Mouse (Mus musculus) embryonic facial prominence, embryonic 13.5 days (tissue): ENCODE data around the gene G2e3. TPM values are rescaled to one million over a fixed set of nuclear protein-coding genes. Genes with fewer than 3 reads are reported as not detected.

ENCODE experiments used
- ATAC-seq: fragments of 200-750 bp; cut with Nextera tagmentation; 2 replicates; pipeline ENCODE4 v1.8.0; 2017; ENCODE audit warnings: low read depth; ENCODE audit not compliant: insufficient number of reproducible peaks, insufficient read depth, low FRiP score, low TSS enrichment
- H3K27ac ChIP-seq: fragments of 300-500 bp; sonication (generic); 2 replicates; pipeline ENCODE4 v1.5.1; 2015; ENCODE audit warnings: moderate library complexity, mild to moderate bottlenecking, inconsistent platforms
- H3K27me3 ChIP-seq: fragments of 300-500 bp; sonication (generic); 2 replicates; pipeline ENCODE4 v1.6.1; 2015; ENCODE audit warnings: mild to moderate bottlenecking, inconsistent platforms
- H3K36me3 ChIP-seq: fragments of 300-500 bp; sonication (generic); 2 replicates; pipeline ENCODE4 v1.6.1; 2015; ENCODE audit warnings: mild to moderate bottlenecking, inconsistent platforms
- H3K4me1 ChIP-seq: fragments of 300-500 bp; sonication (generic); 2 replicates; pipeline ENCODE4 v1.6.1; 2015; ENCODE audit warnings: inconsistent platforms
- H3K4me2 ChIP-seq: fragments of 300-500 bp; sonication (generic); 2 replicates; pipeline ENCODE4 v1.6.1; 2015; ENCODE audit warnings: moderate library complexity, mild to moderate bottlenecking, inconsistent platforms
- H3K4me3 ChIP-seq: fragments of 300-500 bp; sonication (generic); 2 replicates; pipeline ENCODE4 v1.5.1; 2015; ENCODE audit warnings: mild to moderate bottlenecking, inconsistent platforms
- H3K9ac ChIP-seq: fragments of 300-500 bp; sonication (generic); 2 replicates; pipeline ENCODE4 v1.6.1; 2015; ENCODE audit warnings: mild to moderate bottlenecking, inconsistent platforms
- H3K9me3 ChIP-seq: fragments of 300-500 bp; sonication (generic); 2 replicates; pipeline ENCODE4 v1.6.1; 2016; ENCODE audit warnings: inconsistent platforms
- WGBS: fragments of 180-500 bp; shearing (Covaris S2); methylation state at CpG from one replicate; pipeline ENCODE4 v1.1.7; 2015; ENCODE audit warnings: mixed read lengths; 5-methylcytosine and 5-hydroxymethylcytosine counted together
- polyA plus RNA-seq: library from polyadenylated mRNA; unstranded; fragments of >200 nt; fragmentation: Nextera tagmentation; extraction: Ambion mirVana; gene quantifications from 2 replicates; pipeline ENCODE4 v1.2.1, GENCODE M21; 2015

G2e3 gene
- 35.7 and 36.5 TPM in 2 replicates for polyA plus RNA-seq

GRCm38 (mm10) chr12:51347988-51348697 lies at the start of gene G2e3:
TSS of gene G2e3 (plus strand) at chr12:51348061.
- H3K36me3 ChIP-seq = peaks cover 13% of the 10 kb centered on the region
- H3K4me1 ChIP-seq = peaks cover 7% of the 10 kb centered on the region
- WGBS = under 1% methylated on average over 70 of the region's 70 CpGs
- no peaks in the 10 kb centered on the region for H3K9me3 ChIP-seq
- peak within 1 kb of the TSS; percentile 86 for H3K4me3 ChIP-seq
- H3K9ac ChIP-seq = peak within 1 kb of the TSS; percentile 93
- H3K27ac ChIP-seq = peak within 1 kb of the TSS; percentile 92
- H3K4me2 ChIP-seq = peak within 1 kb of the TSS; percentile 63
- peak; percentile 95 for ATAC-seq
- H3K27me3 ChIP-seq = no peaks in the 10 kb centered on the region

DNA sequence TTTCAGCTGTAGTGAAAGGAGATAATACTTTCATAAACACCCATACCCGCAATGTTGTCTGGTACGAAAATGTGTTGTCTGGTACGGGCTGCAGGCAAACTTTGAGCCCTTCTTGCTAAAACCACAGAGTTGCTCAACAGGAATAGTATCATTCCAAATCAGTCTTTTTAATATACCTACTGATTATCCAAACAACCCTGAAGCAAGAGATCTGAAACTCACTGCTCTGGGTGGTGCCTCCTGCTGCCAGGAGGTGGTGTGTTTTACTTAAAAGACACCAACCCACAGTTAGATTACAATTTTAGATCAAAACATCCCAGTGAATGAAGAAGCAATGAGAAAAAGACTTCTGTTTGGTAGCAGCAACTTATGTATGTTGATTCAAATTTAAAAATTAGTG lies 24.3 kb upstream of the G2e3 start:
- WGBS = 70% methylated on average over 3 of the region's 3 CpGs
- Histone ChIP-seq H3K9ac (no peak overlapping the region), H3K9me3 (no peaks in the 10 kb centered on the region), H3K27me3 (no peaks in the 10 kb centered on the region), H3K4me3 (no peak overlapping the region), H3K4me2 (no peak overlapping the region), H3K36me3 (no peaks in the 10 kb centered on the region), H3K27ac (no peak overlapping the region), H3K4me1 (no peaks in the 10 kb centered on the region)
- no peak for ATAC-seq

- no peak for ATAC-seq
- H3K9ac ChIP-seq = no peak overlapping the region
- H3K36me3 ChIP-seq = no peaks in the 10 kb centered on the region
- no peaks in the 10 kb centered on the region for H3K9me3 ChIP-seq
- no peak overlapping the region for H3K27ac ChIP-seq
- H3K4me3 ChIP-seq = no peak overlapping the region
- H3K27me3 ChIP-seq = no peaks in the 10 kb centered on the region
- no peak overlapping the region for H3K4me2 ChIP-seq
- WGBS = 80% methylated on average over 3 of the region's 3 CpGs
- no peaks in the 10 kb centered on the region for H3K4me1 ChIP-seq
Measured at GRCm38 (mm10) chr12:51326819-51327218, 21.0 kb upstream of the G2e3 start.

DNA sequence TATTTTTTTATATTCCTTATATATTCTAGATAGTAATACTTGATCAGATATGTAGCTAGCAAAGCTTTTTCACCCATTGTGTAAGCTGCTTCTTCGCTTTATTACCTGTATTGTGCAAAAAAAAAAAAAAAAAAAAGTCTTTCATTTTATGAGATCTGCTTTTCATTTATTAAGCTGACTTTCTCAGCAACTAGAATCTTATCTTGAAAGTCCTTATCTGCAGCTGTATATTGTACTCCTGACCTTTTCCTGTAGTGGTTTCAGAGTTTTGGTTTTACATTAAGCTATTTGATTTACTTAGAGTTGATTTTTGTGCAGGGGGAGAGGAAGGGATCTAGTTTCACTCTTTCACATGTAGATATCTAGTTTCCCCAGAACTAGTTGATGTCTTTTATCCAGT lies 10.8 kb upstream of the G2e3 start:
- Histone ChIP-seq H3K27me3 (no peaks in the 10 kb centered on the region), H3K4me2 (no peak overlapping the region), H3K9ac (no peak overlapping the region), H3K4me3 (no peak overlapping the region), H3K4me1 (no peaks in the 10 kb centered on the region), H3K27ac (no peak overlapping the region), H3K36me3 (no peaks in the 10 kb centered on the region), H3K9me3 (no peaks in the 10 kb centered on the region)
- 84% methylated on average over 1 of the region's 1 CpGs for WGBS
- no peak for ATAC-seq

- no peak overlapping the region for H3K9ac ChIP-seq
- no peak overlapping the region for H3K4me3 ChIP-seq
- no peaks in the 10 kb centered on the region for H3K36me3 ChIP-seq
- H3K4me2 ChIP-seq = no peak overlapping the region
- no peak overlapping the region for H3K27ac ChIP-seq
- H3K4me1 ChIP-seq = peaks cover 7% of the 10 kb centered on the region
- H3K9me3 ChIP-seq = no peaks in the 10 kb centered on the region
- WGBS = 33% methylated on average over 4 of the region's 4 CpGs
- no peak for ATAC-seq
- no peaks in the 10 kb centered on the region for H3K27me3 ChIP-seq
Measured at GRCm38 (mm10) chr12:51346121-51346520, 1.7 kb upstream of the G2e3 start.

DNA sequence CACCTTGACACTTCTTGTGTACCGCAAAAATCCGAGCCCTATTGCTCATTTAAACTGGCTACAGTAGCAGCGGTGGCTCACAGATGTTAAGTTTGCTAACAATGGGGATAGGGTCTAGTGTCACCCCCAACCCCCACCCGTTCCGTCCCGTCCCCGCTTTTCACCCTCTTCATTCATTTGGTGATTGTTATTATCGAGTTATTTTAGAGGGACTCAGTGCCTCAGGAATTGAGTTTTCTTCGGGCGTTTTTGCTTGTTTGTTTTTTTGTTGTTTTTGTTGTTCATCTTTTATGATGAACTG lies 787 bp downstream of the G2e3 start:
- Histone ChIP-seq H3K27ac (peak overlapping the region; percentile 92), H3K4me1 (peaks cover 7% of the 10 kb centered on the region), H3K4me2 (peak overlapping the region; percentile 63), H3K9me3 (no peaks in the 10 kb centered on the region), H3K4me3 (peak overlapping the region; percentile 86), H3K36me3 (peaks cover 18% of the 10 kb centered on the region), H3K9ac (peak overlapping the region; percentile 93), H3K27me3 (no peaks in the 10 kb centered on the region)
- 0 out of 2 replicates have a peak, but pooled peaks have one; percentile 33 for ATAC-seq
- WGBS = 1% methylated on average over 10 of the region's 10 CpGs

DNA sequence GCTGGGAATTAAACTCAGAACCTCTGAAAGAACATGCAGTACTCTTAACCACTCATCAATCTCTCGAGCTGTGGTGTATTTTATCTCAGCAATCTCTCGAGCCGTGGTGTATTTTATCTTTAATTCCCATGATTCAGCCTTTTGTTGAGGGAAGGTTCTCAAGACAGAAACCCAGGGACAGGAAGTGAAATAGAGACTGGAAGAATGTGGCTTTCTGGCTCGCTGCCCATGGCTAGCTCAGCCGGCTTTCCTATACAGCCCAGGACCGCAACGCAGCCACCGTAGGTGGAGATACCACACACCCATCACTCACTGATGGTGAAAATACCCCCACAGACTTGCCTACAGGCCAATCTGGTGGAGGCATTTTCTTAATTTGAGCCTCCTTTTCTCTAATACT lies 7.4 kb downstream of the G2e3 start:
- peaks cover 7% of the 10 kb centered on the region for H3K4me1 ChIP-seq
- H3K27me3 ChIP-seq = no peaks in the 10 kb centered on the region
- 82% methylated on average over 8 of the region's 8 CpGs for WGBS
- H3K9me3 ChIP-seq = no peaks in the 10 kb centered on the region
- no peak overlapping the region for H3K9ac ChIP-seq
- no peak overlapping the region for H3K4me2 ChIP-seq
- H3K36me3 ChIP-seq = peaks cover 66% of the 10 kb centered on the region
- H3K27ac ChIP-seq = no peak overlapping the region
- ATAC-seq = no peak
- no peak overlapping the region for H3K4me3 ChIP-seq

- Histone ChIP-seq H3K9ac (no peak overlapping the region), H3K36me3 (peaks cover 69% of the 10 kb centered on the region), H3K4me1 (no peaks in the 10 kb centered on the region), H3K4me3 (no peak overlapping the region), H3K27ac (no peak overlapping the region), H3K4me2 (no peak overlapping the region), H3K27me3 (no peaks in the 10 kb centered on the region), H3K9me3 (no peaks in the 10 kb centered on the region)
- no peak for ATAC-seq
Measured at GRCm38 (mm10) chr12:51361294-51361693, 13.4 kb downstream of the G2e3 start.

GRCm38 (mm10) chr12:51362898-51363297 lies 15.0 kb downstream of the G2e3 start:
- Histone ChIP-seq H3K9ac (no peak overlapping the region), H3K27me3 (no peaks in the 10 kb centered on the region), H3K27ac (no peak overlapping the region), H3K4me3 (no peak overlapping the region), H3K9me3 (no peaks in the 10 kb centered on the region), H3K36me3 (peaks cover 70% of the 10 kb centered on the region), H3K4me2 (no peak overlapping the region), H3K4me1 (no peaks in the 10 kb centered on the region)
- no peak for ATAC-seq
- 94% methylated on average over 1 of the region's 1 CpGs for WGBS

DNA sequence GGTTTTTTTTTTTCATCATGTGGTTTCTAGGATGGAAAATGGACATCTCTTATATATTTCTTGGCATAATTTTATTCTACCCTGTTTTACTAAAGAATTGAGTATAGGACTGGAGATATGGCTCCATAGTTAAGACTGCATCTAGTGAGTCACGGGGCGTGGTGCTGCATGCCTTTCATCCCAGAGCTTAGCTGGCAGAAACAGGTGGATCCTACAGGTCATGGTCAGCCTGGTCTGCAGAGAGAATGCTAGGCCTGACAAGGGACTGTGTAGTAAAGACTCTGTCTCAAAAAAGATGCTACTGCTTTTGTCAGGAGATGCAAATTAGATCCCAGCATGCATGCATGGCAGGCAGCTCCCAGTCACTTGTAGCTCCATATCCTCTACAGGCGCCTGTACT lies 20.6 kb downstream of the G2e3 start:
- H3K27me3 ChIP-seq = no peaks in the 10 kb centered on the region
- no peak overlapping the region for H3K4me3 ChIP-seq
- H3K9me3 ChIP-seq = no peaks in the 10 kb centered on the region
- H3K9ac ChIP-seq = no peak overlapping the region
- 96% methylated on average over 3 of the region's 3 CpGs for WGBS
- H3K4me1 ChIP-seq = no peaks in the 10 kb centered on the region
- no peak for ATAC-seq
- H3K27ac ChIP-seq = no peak overlapping the region
- H3K4me2 ChIP-seq = no peak overlapping the region
- peaks cover 61% of the 10 kb centered on the region for H3K36me3 ChIP-seq

DNA sequence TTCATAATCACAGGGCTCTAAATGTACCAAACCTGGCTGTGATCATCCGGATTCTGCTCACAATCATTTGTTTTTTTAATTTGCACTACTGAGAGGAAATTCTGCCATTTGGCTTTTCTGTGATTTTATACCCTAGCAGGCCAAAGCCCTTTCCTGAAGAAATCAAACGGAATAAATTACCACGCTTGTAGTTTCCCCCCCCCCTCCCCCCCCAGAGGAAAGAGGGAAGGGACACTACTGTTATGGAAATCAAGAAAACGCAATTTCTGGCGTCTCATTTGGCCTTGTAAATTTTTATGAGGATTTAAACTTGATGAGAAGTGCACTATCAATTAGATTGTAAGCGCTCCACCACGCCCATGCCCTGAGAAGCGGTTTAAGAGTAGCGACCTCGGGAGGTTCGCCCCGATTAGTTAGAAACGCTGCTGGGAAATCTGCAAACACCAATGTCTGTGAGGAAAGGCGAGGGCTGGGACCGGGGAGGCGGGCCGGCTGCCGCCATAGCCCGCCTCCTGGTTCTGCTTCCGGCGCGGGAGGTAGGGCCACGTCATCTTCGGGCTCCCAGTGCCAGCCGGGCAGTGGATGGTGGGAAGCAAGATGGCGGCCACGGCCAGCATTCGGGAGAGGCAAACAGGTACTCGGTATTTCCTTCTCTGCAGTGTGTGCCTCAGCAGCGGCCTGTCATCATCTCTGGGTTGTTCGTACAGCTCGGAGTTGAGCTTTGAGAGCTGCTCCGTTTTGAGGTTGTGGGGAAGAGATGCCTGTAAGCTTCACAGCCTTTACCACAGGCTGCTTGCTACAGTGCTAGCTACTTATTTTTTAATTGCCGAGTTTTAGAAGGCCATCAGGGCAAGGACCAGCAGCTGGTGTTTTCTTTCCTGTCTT lies 29.4 kb downstream of the G2e3 start, which contains the start of gene Scfd1:
Scfd1 (plus strand) TSS at position 508 of the 885 bp plus-strand sequence.
- WGBS = under 1% methylated on average over 34 of the region's 34 CpGs
- peaks cover 26% of the 10 kb centered on the region for H3K36me3 ChIP-seq
- peak within 1 kb of the TSS; percentile 61 for H3K4me2 ChIP-seq
- no peaks in the 10 kb centered on the region for H3K4me1 ChIP-seq
- H3K9ac ChIP-seq = peak within 1 kb of the TSS; percentile 87
- ATAC-seq = peak; percentile 99
- no peaks in the 10 kb centered on the region for H3K9me3 ChIP-seq
- no peaks in the 10 kb centered on the region for H3K27me3 ChIP-seq
- H3K4me3 ChIP-seq = peak within 1 kb of the TSS; percentile 75
- H3K27ac ChIP-seq = peak within 1 kb of the TSS; percentile 88

GRCm38 (mm10) chr12:51377888-51378190 lies 30.0 kb downstream of the G2e3 start:
- H3K27ac ChIP-seq = peak overlapping the region; percentile 88
- ATAC-seq = no peak
- 25% methylated on average over 6 of the region's 6 CpGs for WGBS
- H3K4me3 ChIP-seq = peak overlapping the region; percentile 75
- peak overlapping the region; percentile 61 for H3K4me2 ChIP-seq
- H3K4me1 ChIP-seq = no peaks in the 10 kb centered on the region
- no peaks in the 10 kb centered on the region for H3K27me3 ChIP-seq
- H3K9me3 ChIP-seq = no peaks in the 10 kb centered on the region
- H3K9ac ChIP-seq = peak overlapping the region; percentile 87
- peaks cover 21% of the 10 kb centered on the region for H3K36me3 ChIP-seq
